Mouse (Mus musculus) intestine, postnatal 0 days (tissue): ENCODE measurements at regions not wholly inside any gene's neighbourhood (a gene's known extent, or its start where the extent isn't known, plus 50 kb on each side); places are given as distances from the start of the nearest gene placed in this dataset.

Source experiments
- ATAC-seq: fragments of 200-750 bp; cut with Nextera tagmentation; 2 replicates; pipeline ENCODE4 v1.8.0; 2017; ENCODE audit warnings: mild to moderate bottlenecking, moderate TSS enrichment, moderate library complexity
- H3K27ac ChIP-seq: fragments of 300-500 bp; sonication (generic); 2 replicates; pipeline ENCODE4 v1.5.1; 2014; ENCODE audit warnings: mild to moderate bottlenecking, low read depth, low read length, moderate library complexity
- H3K27me3 ChIP-seq: fragments of 300-500 bp; sonication (generic); replicated peaks from 2 replicates; pipeline ENCODE4 v1.6.1; 2014; ENCODE audit warnings: low read length, mixed read lengths; ENCODE audit not compliant: control insufficient read depth, insufficient read depth
- H3K36me3 ChIP-seq: fragments of 300-500 bp; sonication (generic); 2 replicates; pipeline ENCODE4 v1.6.1; 2014; ENCODE audit warnings: mild to moderate bottlenecking, moderate library complexity; ENCODE audit not compliant: control insufficient read depth, insufficient read depth
- H3K4me1 ChIP-seq: fragments of 300-500 bp; sonication (generic); replicated peaks from 2 replicates; pipeline ENCODE4 v1.6.1; 2014; ENCODE audit warnings: antibody characterized with exemption, low read length, mixed read lengths; ENCODE audit not compliant: control insufficient read depth, insufficient read depth
- H3K4me2 ChIP-seq: fragments of 300-500 bp; sonication (generic); replicated peaks from 2 replicates; pipeline ENCODE4 v1.6.1; 2014; ENCODE audit warnings: low read depth, mild to moderate bottlenecking, moderate library complexity
- H3K4me3 ChIP-seq: fragments of 300-500 bp; sonication (generic); 2 replicates; pipeline ENCODE4 v1.5.1; 2014; ENCODE audit warnings: low read depth, low read length
- H3K9ac ChIP-seq: fragments of 300-500 bp; sonication (generic); 2 replicates; pipeline ENCODE4 v1.6.1; 2014; ENCODE audit warnings: mild to moderate bottlenecking, low read depth, low read length
- H3K9me3 ChIP-seq: fragments of 300-500 bp; sonication (generic); 2 replicates; pipeline ENCODE4 v1.6.1; 2016; ENCODE audit warnings: mixed run types; ENCODE audit not compliant: control insufficient read depth
- CTCF ChIP-seq: sonication (generic); IDR thresholded peaks from 2 replicates; pipeline ENCODE4 v1.5.1; 2016; ENCODE audit warnings: low read depth, mild to moderate bottlenecking, control low read depth, antibody characterized with exemption, moderate library complexity
- WGBS: fragments of 180-500 bp; shearing (Covaris S2); extraction: QIAGEN DNeasy Blood & Tissue Kit; methylation state at CpG from one replicate; pipeline ENCODE4 v1.1.7; 2014; 5-methylcytosine and 5-hydroxymethylcytosine counted together

DNA sequence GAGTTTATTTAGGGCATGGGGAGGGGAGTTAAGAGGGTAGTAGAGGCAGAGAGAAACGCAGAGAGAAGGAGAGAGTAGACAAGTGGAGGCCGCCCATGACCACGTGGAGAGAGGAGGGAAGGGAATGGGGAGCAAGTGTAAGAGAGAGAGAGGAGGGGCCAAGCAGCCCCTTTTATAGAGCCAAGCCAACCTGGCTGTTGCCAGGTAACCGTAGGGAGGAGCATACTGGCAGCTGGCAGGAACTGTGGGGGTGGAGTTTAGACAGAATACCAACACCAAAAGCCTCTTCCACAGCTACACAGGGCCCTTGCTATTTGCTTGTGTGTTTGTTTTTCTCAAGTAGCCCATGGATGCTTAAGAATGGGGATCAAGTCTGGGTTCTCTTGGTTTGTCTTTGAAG, 205.4 kb downstream of the Cdh26 start:
- 30% methylated on average over 4 of the region's 4 CpGs for WGBS

GRCm38 (mm10) chr2:178636901-178637300, 206.6 kb downstream of the Cdh26 start:
- no peak overlapping the region for H3K9ac ChIP-seq
- no peaks in the 10 kb centered on the region for H3K9me3 ChIP-seq
- H3K27ac ChIP-seq, result no peak overlapping the region
- no peak overlapping the region for H3K4me3 ChIP-seq
- H3K27me3 ChIP-seq, result no peaks in the 10 kb centered on the region
- 84% methylated on average over 9 of the region's 9 CpGs for WGBS
- ATAC-seq, result no peak
- no peak overlapping the region for H3K4me2 ChIP-seq
- no peaks in the 10 kb centered on the region for H3K36me3 ChIP-seq
- no peak for TF ChIP-seq CTCF
- no peaks in the 10 kb centered on the region for H3K4me1 ChIP-seq

More for the DNA sequence above, 205.4 kb downstream of the Cdh26 start:
- H3K9ac ChIP-seq, result no peak overlapping the region
- no peak overlapping the region for H3K4me2 ChIP-seq
- no peaks in the 10 kb centered on the region for H3K36me3 ChIP-seq
- TF ChIP-seq CTCF, result no peak
- H3K4me1 ChIP-seq, result no peaks in the 10 kb centered on the region
- H3K27me3 ChIP-seq, result no peaks in the 10 kb centered on the region
- 0 out of 2 replicates have a peak, but pooled peaks have one; percentile 43 for ATAC-seq
- H3K27ac ChIP-seq, result no peak overlapping the region
- H3K9me3 ChIP-seq, result no peaks in the 10 kb centered on the region
- no peak overlapping the region for H3K4me3 ChIP-seq

GRCm38 (mm10) chr2:178642137-178643052, 212.1 kb downstream of the Cdh26 start:
- H3K27ac ChIP-seq, result no peak overlapping the region
- TF ChIP-seq CTCF, result no peak
- no peaks in the 10 kb centered on the region for H3K36me3 ChIP-seq
- no peaks in the 10 kb centered on the region for H3K4me1 ChIP-seq
- peak overlapping the region; percentile 59 for H3K4me2 ChIP-seq
- H3K9me3 ChIP-seq, result no peaks in the 10 kb centered on the region
- ATAC-seq, result no peak
- H3K4me3 ChIP-seq, result peak overlapping the region; percentile 7; the same call in 1 of the 2 replicates
- 30% methylated on average over 16 of the region's 16 CpGs for WGBS
- no peaks in the 10 kb centered on the region for H3K27me3 ChIP-seq
- H3K9ac ChIP-seq, result no peak overlapping the region

DNA sequence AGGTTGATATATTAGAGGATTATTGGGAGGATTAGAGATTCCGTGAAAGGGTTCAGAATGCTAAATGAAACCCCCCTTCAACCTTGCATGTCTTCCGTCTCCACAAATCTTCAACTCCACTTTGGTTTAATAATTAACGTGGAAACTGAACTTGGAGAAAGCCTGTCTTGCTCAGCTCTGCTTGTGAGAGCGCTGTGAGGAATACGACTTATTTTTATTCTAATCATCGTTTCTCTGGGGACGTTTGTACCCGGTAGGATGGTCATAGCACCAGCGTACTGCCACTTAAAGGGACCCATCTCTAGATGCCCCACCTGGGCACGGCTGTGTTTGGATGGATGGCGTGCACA, 212.7 kb downstream of the Cdh26 start:
- WGBS, result 29% methylated on average over 11 of the region's 11 CpGs
- Histone ChIP-seq H3K9ac (no peak overlapping the region), H3K4me1 (no peaks in the 10 kb centered on the region), H3K27ac (no peak overlapping the region), H3K9me3 (no peaks in the 10 kb centered on the region), H3K27me3 (no peaks in the 10 kb centered on the region), H3K4me3 (peak overlapping the region; percentile 7; the same call in 1 of the 2 replicates), H3K36me3 (no peaks in the 10 kb centered on the region), H3K4me2 (peak overlapping the region; percentile 59)
- ATAC-seq, result 0 out of 2 replicates have a peak, but pooled peaks have one; percentile 13
- no peak for TF ChIP-seq CTCF

- no peak for ATAC-seq
- no peaks in the 10 kb centered on the region for H3K4me1 ChIP-seq
- TF ChIP-seq CTCF, result no peak
- H3K27me3 ChIP-seq, result no peaks in the 10 kb centered on the region
- H3K4me3 ChIP-seq, result no peak overlapping the region
- no peaks in the 10 kb centered on the region for H3K36me3 ChIP-seq
- H3K9ac ChIP-seq, result no peak overlapping the region
- H3K4me2 ChIP-seq, result peak overlapping the region; percentile 59; the same call in 1 of the 2 replicates
- H3K27ac ChIP-seq, result no peak overlapping the region
- H3K9me3 ChIP-seq, result no peaks in the 10 kb centered on the region
- WGBS, result 49% methylated on average over 4 of the region's 4 CpGs
These were observed 213.5 kb downstream of the Cdh26 start for GRCm38 (mm10) chr2:178643841-178644240.

GRCm38 (mm10) chr2:178660071-178660470, 229.7 kb downstream of the Cdh26 start:
- H3K4me3 ChIP-seq, result no peak overlapping the region
- ATAC-seq, result no peak; the same call in 1 of the 2 replicates
- H3K9me3 ChIP-seq, result no peaks in the 10 kb centered on the region
- no peak overlapping the region for H3K9ac ChIP-seq
- H3K4me1 ChIP-seq, result peaks cover 3% of the 10 kb centered on the region; the same call in 1 of the 2 replicates
- H3K4me2 ChIP-seq, result no peak overlapping the region; the same call in 1 of the 2 replicates
- peak overlapping the region; percentile 50; the same call in 1 of the 2 replicates for H3K27ac ChIP-seq
- WGBS, result 47% methylated on average over 2 of the region's 2 CpGs
- no peaks in the 10 kb centered on the region for H3K27me3 ChIP-seq
- TF ChIP-seq CTCF, result no peak
- no peaks in the 10 kb centered on the region for H3K36me3 ChIP-seq
